Mouse (Mus musculus): ENCODE results near the gene Ltb.
A peak's percentile ranks its signal among the peaks of the same experiment; 100 is the strongest.
"Not testable (repeated sequence)": the region's sequence is repeated elsewhere in the genome, so short reads cannot be mapped to it uniquely, and the experiment has no call there.

Ltb gene

GRCm38 (mm10) chr17:35225456-35225855 lies 31.2 kb downstream of the Ltb start:
- no peak for DNase-seq (ENCODE audit: low read depth, low spot score)

- DNase-seq (ENCODE audit: low read depth, low spot score), result no peak
Observed at GRCm38 (mm10) chr17:35226561-35227046, 32.4 kb downstream of the Ltb start.

- DNase-seq (ENCODE audit: low read depth, low spot score), result no peak
Observed at GRCm38 (mm10) chr17:35231022-35231421, 36.8 kb downstream of the Ltb start.

- DNase-seq (ENCODE audit: low read depth, low spot score), result peak; percentile 75
Observed at GRCm38 (mm10) chr17:35232043-35232442, 37.8 kb downstream of the Ltb start.

- no peak for DNase-seq (ENCODE audit: low read depth, low spot score)
Observed at GRCm38 (mm10) chr17:35232659-35233058, 38.4 kb downstream of the Ltb start.

GRCm38 (mm10) chr17:35233114-35233980 lies 39.1 kb downstream of the Ltb start, which contains the start of gene Atp6v1g2:
Gene Atp6v1g2, plus strand, starts transcription at chr17:35233660.
- no peak for DNase-seq (ENCODE audit: low read depth, low spot score)

GRCm38 (mm10) chr17:35234090-35234489 lies 39.9 kb downstream of the Ltb start:
- DNase-seq (ENCODE audit: low read depth, low spot score), result not testable (repeated sequence)

GRCm38 (mm10) chr17:35234903-35235302 lies 40.7 kb downstream of the Ltb start:
- no peak for DNase-seq (ENCODE audit: low read depth, low spot score)

- peak; percentile 87 for DNase-seq (ENCODE audit: low read depth, low spot score)
Observed at GRCm38 (mm10) chr17:35235614-35236389, 41.6 kb downstream of the Ltb start, which contains the start of gene Nfkbil1. Gene Nfkbil1, minus strand, starts transcription at chr17:35235792.

- peak; percentile 88 for DNase-seq (ENCODE audit: low read depth, low spot score)
Observed at GRCm38 (mm10) chr17:35236390-35236746, 42.1 kb downstream of the Ltb start.

GRCm38 (mm10) chr17:35236996-35237395 lies 42.8 kb downstream of the Ltb start:
- no peak for DNase-seq (ENCODE audit: low read depth, low spot score)

- DNase-seq (ENCODE audit: low read depth, low spot score), result no peak
Observed at GRCm38 (mm10) chr17:35237504-35237903, 43.3 kb downstream of the Ltb start.

GRCm38 (mm10) chr17:35239700-35240099 lies 45.5 kb downstream of the Ltb start:
- no peak for DNase-seq (ENCODE audit: low read depth, low spot score)

- DNase-seq (ENCODE audit: low read depth, low spot score), result no peak
Observed at GRCm38 (mm10) chr17:35240384-35241304, 46.4 kb downstream of the Ltb start.

- DNase-seq (ENCODE audit: low read depth, low spot score), result peak; percentile 93
Observed at GRCm38 (mm10) chr17:35241305-35242014, 47.2 kb downstream of the Ltb start, which contains the start of gene Ddx39b. Gene Ddx39b, plus strand, starts transcription at chr17:35241746.

- peak; percentile 64 for DNase-seq (ENCODE audit: low read depth, low spot score)
Observed at GRCm38 (mm10) chr17:35242015-35242941, 48.0 kb downstream of the Ltb start.

GRCm38 (mm10) chr17:35243086-35243485 lies 48.8 kb downstream of the Ltb start:
- DNase-seq (ENCODE audit: low read depth, low spot score), result no peak

- DNase-seq (ENCODE audit: low read depth, low spot score), result no peak
Observed at GRCm38 (mm10) chr17:35244999-35245398, 50.8 kb downstream of the Ltb start.
